Mouse (Mus musculus): ENCODE results near the gene Gng7. TPM values are rescaled to one million over a fixed set of nuclear protein-coding genes. Genes with fewer than 3 reads are reported as not detected.
"Not testable (repeated sequence)": the region's sequence is repeated elsewhere in the genome, so short reads cannot be mapped to it uniquely, and the experiment has no call there.

Gng7 gene
- polyA plus RNA-seq, 1 experiment from 2014 or later = 22.7 TPM

DNA sequence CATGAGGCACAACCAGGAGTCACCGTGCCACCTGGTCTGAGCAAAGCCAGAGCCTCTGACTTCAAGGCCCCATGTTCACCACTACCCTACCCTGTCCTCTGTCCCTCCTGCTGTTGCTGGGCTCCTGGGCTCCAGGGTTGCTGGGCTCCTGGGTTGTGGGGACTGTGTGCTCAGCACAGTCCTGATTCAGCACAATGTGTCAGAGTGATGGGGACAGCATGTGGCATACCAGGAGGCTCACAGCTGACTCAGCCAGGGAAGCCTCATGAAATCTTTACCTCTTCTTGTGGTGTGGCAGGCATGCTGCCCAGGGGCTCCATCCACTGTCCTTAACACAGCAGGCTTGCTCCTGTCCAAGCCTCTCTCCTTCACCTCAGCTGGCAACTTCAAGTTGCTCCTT lies 22.8 kb downstream of the Gng7 start:
- H3K4me3 ChIP-seq (ENCODE audit: low read depth, low read length) = no peak overlapping the region
- peaks cover 2% of the 10 kb centered on the region for H3K27me3 ChIP-seq (ENCODE audit: control insufficient read depth, insufficient read depth, low read length)
- no peaks in the 10 kb centered on the region for H3K36me3 ChIP-seq (ENCODE audit: control insufficient read depth, insufficient read depth, low read length)
- WGBS = 83% methylated on average over 1 of the region's 1 CpGs
- H3K4me2 ChIP-seq (ENCODE audit: low read depth, low read length) = no peak overlapping the region
- no peaks in the 10 kb centered on the region for H3K9me3 ChIP-seq (ENCODE audit: control insufficient read depth, low read length)
- H3K27ac ChIP-seq (ENCODE audit: low read depth, low read length) = no peak overlapping the region
- no peak overlapping the region for H3K9ac ChIP-seq (replicated peaks; ENCODE audit: low read depth, low read length)
- H3K4me1 ChIP-seq (ENCODE audit: control insufficient read depth, insufficient read depth, low read length) = no peaks in the 10 kb centered on the region
- ATAC-seq (ENCODE audit: low read depth) = no peak

DNA sequence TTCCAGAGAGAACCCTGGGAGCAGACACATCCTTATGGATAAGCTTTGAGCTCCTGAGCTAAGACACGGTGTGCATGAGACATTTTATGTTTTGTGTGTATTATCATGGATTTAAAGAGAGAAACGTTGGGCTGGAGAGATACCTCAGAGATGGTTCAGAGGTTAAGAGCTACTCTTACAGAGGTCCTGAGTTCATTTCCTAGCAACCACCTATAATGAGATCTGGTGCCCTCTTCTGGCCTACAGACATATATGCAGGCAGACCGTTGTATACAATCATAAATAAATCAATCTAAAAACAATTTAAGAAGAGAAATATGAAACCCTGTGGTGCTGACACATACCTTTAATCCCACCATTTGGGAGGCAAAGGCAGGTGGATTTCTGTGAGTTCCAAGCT lies 23.7 kb downstream of the Gng7 start:
- Histone ChIP-seq H3K27ac (ENCODE audit: low read depth, low read length) (no peak overlapping the region), H3K4me2 (ENCODE audit: low read depth, low read length) (no peak overlapping the region), H3K27me3 (ENCODE audit: control insufficient read depth, insufficient read depth, low read length) (peaks cover 10% of the 10 kb centered on the region), H3K9me3 (ENCODE audit: control insufficient read depth, low read length) (no peaks in the 10 kb centered on the region), H3K36me3 (ENCODE audit: control insufficient read depth, insufficient read depth, low read length) (no peaks in the 10 kb centered on the region), H3K4me3 (ENCODE audit: low read depth, low read length) (no peak overlapping the region), H3K4me1 (ENCODE audit: control insufficient read depth, insufficient read depth, low read length) (no peaks in the 10 kb centered on the region), H3K9ac (replicated peaks; ENCODE audit: low read depth, low read length) (no peak overlapping the region)
- ATAC-seq (ENCODE audit: low read depth) = no peak
- WGBS = 8% methylated on average over 3 of the region's 3 CpGs

DNA sequence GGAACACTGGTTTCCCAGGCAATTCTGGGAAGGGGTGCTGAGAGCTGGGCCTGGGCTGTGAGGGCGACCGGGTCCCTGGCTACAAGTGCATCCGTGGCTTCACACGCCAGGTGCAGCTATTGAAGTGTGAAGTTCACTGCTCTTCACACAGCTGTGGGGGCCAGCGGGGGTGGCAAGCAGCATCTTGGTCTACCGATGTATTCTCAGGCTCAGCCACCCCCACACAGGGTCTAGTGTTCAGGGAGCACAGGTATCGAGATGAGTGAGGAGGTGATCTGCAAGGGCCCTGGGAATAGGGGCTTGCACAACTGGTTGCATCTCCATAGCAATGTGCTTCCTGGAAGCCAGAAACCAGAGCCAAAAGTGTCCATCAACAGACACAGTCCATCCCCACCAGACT lies 24.3 kb downstream of the Gng7 start:
- H3K4me3 ChIP-seq (ENCODE audit: low read depth, low read length) = no peak overlapping the region
- H3K36me3 ChIP-seq (ENCODE audit: control insufficient read depth, insufficient read depth, low read length) = no peaks in the 10 kb centered on the region
- H3K9me3 ChIP-seq (ENCODE audit: control insufficient read depth, low read length) = no peaks in the 10 kb centered on the region
- no peak overlapping the region for H3K4me2 ChIP-seq (ENCODE audit: low read depth, low read length)
- ATAC-seq (ENCODE audit: low read depth) = no peak
- WGBS = 73% methylated on average over 7 of the region's 7 CpGs
- no peaks in the 10 kb centered on the region for H3K4me1 ChIP-seq (ENCODE audit: control insufficient read depth, insufficient read depth, low read length)
- no peak overlapping the region for H3K27ac ChIP-seq (ENCODE audit: low read depth, low read length)
- H3K9ac ChIP-seq (replicated peaks; ENCODE audit: low read depth, low read length) = no peak overlapping the region
- H3K27me3 ChIP-seq (ENCODE audit: control insufficient read depth, insufficient read depth, low read length) = peaks cover 15% of the 10 kb centered on the region

DNA sequence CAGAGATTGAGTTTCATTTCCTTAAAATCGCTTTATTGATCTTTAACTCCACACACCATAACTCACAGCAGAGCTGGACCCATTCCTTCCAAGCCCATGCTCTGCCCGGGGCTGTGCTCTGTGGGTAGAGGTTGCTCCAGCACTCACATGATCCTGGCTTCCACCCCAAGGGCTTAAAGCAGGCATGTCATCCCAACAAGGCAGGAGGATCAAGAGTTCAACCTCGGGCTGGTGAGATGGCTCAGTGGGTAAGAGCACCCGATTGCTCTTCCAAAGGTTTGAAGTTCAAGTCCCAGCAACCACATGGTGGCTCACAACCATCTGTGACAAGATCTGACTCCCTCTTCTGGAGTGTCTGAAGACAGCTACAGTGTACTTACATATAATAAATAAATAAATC lies 24.9 kb downstream of the Gng7 start:
- H3K9me3 ChIP-seq (ENCODE audit: control insufficient read depth, low read length); ATAC-seq (ENCODE audit: low read depth); H3K9ac ChIP-seq (replicated peaks; ENCODE audit: low read depth, low read length); H3K27ac ChIP-seq (ENCODE audit: low read depth, low read length); H3K4me2 ChIP-seq (ENCODE audit: low read depth, low read length); H3K4me1 ChIP-seq (ENCODE audit: control insufficient read depth, insufficient read depth, low read length); H3K4me3 ChIP-seq (ENCODE audit: low read depth, low read length); H3K36me3 ChIP-seq (ENCODE audit: control insufficient read depth, insufficient read depth, low read length): not testable (repeated sequence)
- WGBS = 55% methylated on average over 4 of the region's 4 CpGs
- peaks cover 20% of the 10 kb centered on the region for H3K27me3 ChIP-seq (ENCODE audit: control insufficient read depth, insufficient read depth, low read length)

GRCm38 (mm10) chr10:80989446-80989845 lies 25.3 kb downstream of the Gng7 start:
- H3K9me3 ChIP-seq (ENCODE audit: control insufficient read depth, low read length) = no peaks in the 10 kb centered on the region
- WGBS = 69% methylated on average over 6 of the region's 6 CpGs
- no peak for ATAC-seq (ENCODE audit: low read depth)
- no peak overlapping the region for H3K27ac ChIP-seq (ENCODE audit: low read depth, low read length)
- H3K4me1 ChIP-seq (ENCODE audit: control insufficient read depth, insufficient read depth, low read length) = no peaks in the 10 kb centered on the region
- no peak overlapping the region for H3K4me3 ChIP-seq (ENCODE audit: low read depth, low read length)
- no peak overlapping the region for H3K9ac ChIP-seq (replicated peaks; ENCODE audit: low read depth, low read length)
- no peaks in the 10 kb centered on the region for H3K36me3 ChIP-seq (ENCODE audit: control insufficient read depth, insufficient read depth, low read length)
- peaks cover 22% of the 10 kb centered on the region for H3K27me3 ChIP-seq (ENCODE audit: control insufficient read depth, insufficient read depth, low read length)
- H3K4me2 ChIP-seq (ENCODE audit: low read depth, low read length) = no peak overlapping the region

DNA sequence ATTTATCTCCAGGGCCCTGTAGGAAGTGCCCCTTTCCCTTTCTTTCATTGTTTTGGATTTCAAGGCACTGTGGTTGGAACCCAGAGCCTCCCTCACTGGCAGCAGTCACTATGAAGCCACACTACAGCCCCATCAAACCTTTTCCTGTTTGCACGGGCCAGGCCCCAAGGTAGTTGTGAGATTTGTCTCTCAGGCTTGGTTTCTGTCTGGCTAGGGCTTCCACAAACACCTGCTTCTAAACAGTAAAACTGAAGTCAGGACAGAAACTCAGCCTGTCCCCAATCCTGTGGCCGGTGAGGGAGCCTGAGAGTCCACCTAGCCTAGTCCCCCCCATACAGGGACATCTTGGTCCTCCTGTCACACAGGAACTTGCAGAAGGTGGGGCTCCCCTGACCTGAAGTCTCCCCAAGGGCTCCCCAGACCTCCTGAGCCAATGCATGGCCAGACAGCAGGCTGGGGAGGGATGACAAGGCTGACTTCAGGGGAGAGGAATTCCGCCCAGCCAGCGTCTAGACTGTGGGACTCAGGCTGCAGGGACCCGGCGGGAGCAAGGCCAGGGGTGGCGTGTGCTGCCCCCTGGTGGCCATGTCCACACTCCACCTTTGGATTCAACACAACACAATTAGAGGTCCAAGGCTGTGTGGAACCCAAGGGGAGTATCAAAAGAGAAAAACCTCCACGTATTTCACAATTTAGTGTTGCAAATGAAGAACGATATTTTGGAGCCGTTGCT lies 26.9 kb downstream of the Gng7 start:
- 15% methylated on average over 10 of the region's 10 CpGs for WGBS
- Histone ChIP-seq H3K27ac (ENCODE audit: low read depth, low read length) (no peak overlapping the region), H3K36me3 (ENCODE audit: control insufficient read depth, insufficient read depth, low read length) (no peaks in the 10 kb centered on the region), H3K9me3 (ENCODE audit: control insufficient read depth, low read length) (no peaks in the 10 kb centered on the region), H3K27me3 (ENCODE audit: control insufficient read depth, insufficient read depth, low read length) (peaks cover 23% of the 10 kb centered on the region), H3K9ac (replicated peaks; ENCODE audit: low read depth, low read length) (no peak overlapping the region), H3K4me1 (ENCODE audit: control insufficient read depth, insufficient read depth, low read length) (no peaks in the 10 kb centered on the region), H3K4me2 (ENCODE audit: low read depth, low read length) (no peak overlapping the region), H3K4me3 (ENCODE audit: low read depth, low read length) (no peak overlapping the region; the same call in 1 of the 2 replicates)
- peak; percentile 89 for ATAC-seq (ENCODE audit: low read depth)

- no peak for ATAC-seq (ENCODE audit: low read depth)
- WGBS = 74% methylated on average over 6 of the region's 6 CpGs
- Histone ChIP-seq H3K27me3 (ENCODE audit: control insufficient read depth, insufficient read depth, low read length) (peaks cover 23% of the 10 kb centered on the region), H3K9ac (replicated peaks; ENCODE audit: low read depth, low read length) (no peak overlapping the region), H3K9me3 (ENCODE audit: control insufficient read depth, low read length) (no peaks in the 10 kb centered on the region), H3K27ac (ENCODE audit: low read depth, low read length) (no peak overlapping the region), H3K4me1 (ENCODE audit: control insufficient read depth, insufficient read depth, low read length) (no peaks in the 10 kb centered on the region), H3K4me3 (ENCODE audit: low read depth, low read length) (no peak overlapping the region), H3K4me2 (ENCODE audit: low read depth, low read length) (no peak overlapping the region), H3K36me3 (ENCODE audit: control insufficient read depth, insufficient read depth, low read length) (no peaks in the 10 kb centered on the region)
Observed at GRCm38 (mm10) chr10:80986754-80987153, 28.0 kb downstream of the Gng7 start.

GRCm38 (mm10) chr10:80985970-80986701 lies 28.6 kb downstream of the Gng7 start:
- H3K27me3 ChIP-seq (ENCODE audit: control insufficient read depth, insufficient read depth, low read length) = peaks cover 23% of the 10 kb centered on the region
- no peaks in the 10 kb centered on the region for H3K4me1 ChIP-seq (ENCODE audit: control insufficient read depth, insufficient read depth, low read length)
- no peak for ATAC-seq (ENCODE audit: low read depth)
- H3K9ac ChIP-seq (replicated peaks; ENCODE audit: low read depth, low read length) = no peak overlapping the region; the same call in 1 of the 2 replicates
- 0 out of 2 replicates have a peak overlapping the region, but pooled peaks have one; percentile 12 for H3K4me2 ChIP-seq (ENCODE audit: low read depth, low read length)
- no peak overlapping the region for H3K27ac ChIP-seq (ENCODE audit: low read depth, low read length)
- 36% methylated on average over 13 of the region's 13 CpGs for WGBS
- H3K9me3 ChIP-seq (ENCODE audit: control insufficient read depth, low read length) = no peaks in the 10 kb centered on the region
- H3K36me3 ChIP-seq (ENCODE audit: control insufficient read depth, insufficient read depth, low read length) = no peaks in the 10 kb centered on the region
- no peak overlapping the region for H3K4me3 ChIP-seq (ENCODE audit: low read depth, low read length)

DNA sequence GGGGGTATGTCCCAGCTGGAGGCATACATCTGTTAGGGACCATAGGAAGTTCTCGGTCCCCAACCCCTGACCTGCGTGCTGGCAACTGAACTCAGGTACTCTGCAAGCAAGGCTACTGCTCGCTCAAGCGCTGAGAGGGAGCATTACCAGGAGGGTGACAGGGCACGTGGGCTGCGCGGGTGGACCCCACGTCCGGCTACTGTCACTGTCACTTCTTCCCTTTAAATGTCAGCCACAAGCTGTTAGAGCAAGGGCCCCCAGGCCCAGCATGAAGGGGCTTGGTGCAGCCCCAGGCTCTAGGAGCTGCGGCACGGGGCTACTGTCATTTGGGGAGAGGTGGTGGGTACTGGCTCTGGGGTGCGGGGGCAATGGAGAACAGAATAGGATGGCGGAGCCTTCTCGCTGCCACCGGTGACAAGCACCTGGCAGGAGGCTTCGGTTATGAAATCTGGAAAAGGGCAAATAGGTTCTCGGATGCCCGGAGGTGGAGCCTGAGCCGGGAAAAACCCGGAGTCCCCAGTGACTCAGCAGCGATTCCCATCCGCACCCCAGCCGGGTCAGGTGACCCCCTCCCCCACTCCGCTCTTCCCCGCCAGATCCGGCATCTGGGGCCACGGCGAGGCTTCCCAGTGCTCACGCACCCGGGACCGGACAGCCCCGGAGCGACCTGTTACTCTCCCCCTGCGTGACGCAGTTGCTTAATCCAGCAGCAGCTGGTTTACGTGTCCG lies 29.3 kb downstream of the Gng7 start:
- 7% methylated on average over 37 of the region's 37 CpGs for WGBS
- no peaks in the 10 kb centered on the region for H3K4me1 ChIP-seq (ENCODE audit: control insufficient read depth, insufficient read depth, low read length)

More for the DNA sequence above, 29.3 kb downstream of the Gng7 start:
- Histone ChIP-seq H3K36me3 (ENCODE audit: control insufficient read depth, insufficient read depth, low read length) (no peaks in the 10 kb centered on the region), H3K27ac (ENCODE audit: low read depth, low read length) (no peak overlapping the region), H3K27me3 (ENCODE audit: control insufficient read depth, insufficient read depth, low read length) (peaks cover 23% of the 10 kb centered on the region), H3K4me2 (ENCODE audit: low read depth, low read length) (0 out of 2 replicates have a peak overlapping the region, but pooled peaks have one; percentile 12), H3K9ac (replicated peaks; ENCODE audit: low read depth, low read length) (peak overlapping the region; percentile 28; the same call in 1 of the 2 replicates), H3K9me3 (ENCODE audit: control insufficient read depth, low read length) (no peaks in the 10 kb centered on the region), H3K4me3 (ENCODE audit: low read depth, low read length) (no peak overlapping the region)
- ATAC-seq (ENCODE audit: low read depth) = no peak

Data from neural tube, embryonic 14.5 days (tissue).